Mouse (Mus musculus) MEL (cell line): ENCODE results near the gene Rnf141.

Experiments
- CHD2 ChIP-seq: IDR thresholded peaks from 2 replicates; pipeline ENCODE4 v1.6.1; 2011; ENCODE audit warnings: low read length, improper control_type of control experiment
- CTCF ChIP-seq, 3 experiments: IDR thresholded peaks in 2 of 3; conservative IDR thresholded peaks in 1 of 3; 2 replicates each; pipeline ENCODE4 v1.5.1; 2011 to 2012; ENCODE audit warnings: low read length in 3 of 3, low read depth in 2 of 3, mild to moderate bottlenecking in 2 of 3, improper control_type of control experiment in 1 of 3, inconsistent platforms in 1 of 3, mixed read lengths in 1 of 3, moderate library complexity in 1 of 3; ENCODE audit not compliant: control insufficient read depth in 1 of 3, insufficient read depth in 1 of 3, poor library complexity in 1 of 3, severe bottlenecking in 1 of 3
- EP300 ChIP-seq, 2 experiments: IDR thresholded peaks; 2 replicates each; pipeline ENCODE4 v1.6.1; 2011; ENCODE audit warnings: improper control_type of control experiment in 2 of 2, low read length in 2 of 2, low read depth in 1 of 2, mild to moderate bottlenecking in 1 of 2
- HCFC1 ChIP-seq: IDR thresholded peaks from 2 replicates; pipeline ENCODE4 v1.6.1; 2012; ENCODE audit warnings: low read depth, mild to moderate bottlenecking, inconsistent platforms, low read length, improper control_type of control experiment, moderate library complexity
- POLR2A ChIP-seq, 2 experiments: IDR thresholded peaks; 2 replicates each; pipeline ENCODE4 v1.6.1; 2011 to 2012; ENCODE audit warnings: low read length in 2 of 2, mild to moderate bottlenecking in 2 of 2, control low read depth in 1 of 2, improper control_type of control experiment in 1 of 2, low read depth in 1 of 2, moderate library complexity in 1 of 2; ENCODE audit not compliant: control insufficient read depth in 1 of 2, insufficient read depth in 1 of 2, poor library complexity in 1 of 2
- POLR2AphosphoS5 ChIP-seq: IDR thresholded peaks from 2 replicates; pipeline ENCODE4 v1.6.1; 2012; ENCODE audit warnings: low read depth, borderline replicate concordance, mild to moderate bottlenecking, inconsistent platforms, low read length, moderate library complexity, mixed read lengths
- RAD21 ChIP-seq: IDR thresholded peaks from 2 replicates; pipeline ENCODE4 v1.6.1; 2011; ENCODE audit warnings: mild to moderate bottlenecking, low read depth, low read length, improper control_type of control experiment
- SIN3A ChIP-seq: IDR thresholded peaks from 2 replicates; pipeline ENCODE4 v1.6.1; 2012; ENCODE audit warnings: low read length, improper control_type of control experiment, inconsistent platforms
- SMC3 ChIP-seq: IDR thresholded peaks from 2 replicates; pipeline ENCODE4 v1.6.1; 2011; ENCODE audit warnings: low read depth, low read length, improper control_type of control experiment
- TBP ChIP-seq: IDR thresholded peaks from 2 replicates; pipeline ENCODE4 v1.8.0; 2011; ENCODE audit warnings: low read depth, low read length, improper control_type of control experiment
- USF2 ChIP-seq, 2 experiments: IDR thresholded peaks; 2 replicates each; pipeline ENCODE4 v1.6.1; 2011 to 2012; ENCODE audit warnings: improper control_type of control experiment in 2 of 2, low read length in 2 of 2, borderline replicate concordance in 1 of 2, inconsistent platforms in 1 of 2, low read depth in 1 of 2, mild to moderate bottlenecking in 1 of 2; ENCODE audit not compliant: insufficient read depth in 1 of 2
- ZC3H11A ChIP-seq: IDR thresholded peaks from 2 replicates; pipeline ENCODE4 v1.6.1; 2012; ENCODE audit warnings: low read depth, mild to moderate bottlenecking, inconsistent platforms, low read length, improper control_type of control experiment
- ZMIZ1 ChIP-seq: IDR thresholded peaks from 2 replicates; pipeline ENCODE4 v1.6.1; 2012; ENCODE audit warnings: low read depth, mild to moderate bottlenecking, inconsistent platforms, low read length, improper control_type of control experiment, moderate library complexity

DNA sequence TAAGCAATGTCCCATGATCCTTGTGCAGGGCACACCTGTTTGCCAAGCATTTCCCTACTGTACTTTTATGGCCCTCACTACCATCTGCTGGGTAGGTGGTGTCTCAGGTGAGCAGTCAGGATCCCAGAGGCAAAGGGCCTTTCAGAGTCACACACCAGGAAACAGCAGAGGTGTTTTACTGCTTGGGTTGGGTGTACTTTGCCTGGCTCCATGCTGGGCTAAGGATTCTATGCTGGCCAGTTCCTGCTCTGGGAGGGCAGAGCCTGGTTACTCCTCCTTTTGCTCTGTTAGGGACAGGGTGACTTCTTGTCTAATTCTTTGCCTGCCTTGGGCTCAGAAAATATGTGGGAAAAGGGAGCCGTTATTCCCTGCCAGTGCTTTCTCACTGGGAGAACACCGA, 51.4 kb downstream of the Rnf141 start:
- no peak for TF ChIP-seq ZMIZ1
- no peak for TF ChIP-seq CTCF (IDR thresholded peaks at IDR 0.05 in 2 of 3, conservative IDR thresholded peaks at IDR 0.05 in 1 of 3; ENCODE audit: control insufficient read depth in 1 of 3, insufficient read depth in 1 of 3, low read depth in 2 of 3, low read length in 3 of 3, poor library complexity in 1 of 3, severe bottlenecking in 1 of 3)
- TF ChIP-seq HCFC1 = no peak
- no peak for TF ChIP-seq CHD2
- no peak for TF ChIP-seq EP300 (IDR thresholded peaks at IDR 0.05; ENCODE audit: low read depth in 1 of 2, low read length in 2 of 2)
- TF ChIP-seq POLR2A (IDR thresholded peaks at IDR 0.05; ENCODE audit: control insufficient read depth in 1 of 2, insufficient read depth in 1 of 2, low read depth in 1 of 2, low read length in 2 of 2, poor library complexity in 1 of 2) = no peak
- no peak for TF ChIP-seq RAD21
- no peak for TF ChIP-seq SMC3
- TF ChIP-seq SIN3A = no peak
- TF ChIP-seq POLR2AphosphoS5 = no peak
- no peak for TF ChIP-seq USF2 (IDR thresholded peaks at IDR 0.05; ENCODE audit: borderline replicate concordance in 1 of 2, insufficient read depth in 1 of 2, low read depth in 1 of 2, low read length in 2 of 2)
- TF ChIP-seq TBP = no peak
- TF ChIP-seq ZC3H11A = no peak
